Mouse (Mus musculus) intestine, postnatal 0 days (tissue): Measurements from ENCODE around the gene Pdrg1. TPM values are rescaled to one million over a fixed set of nuclear protein-coding genes. Genes with fewer than 3 reads are reported as not detected.

ENCODE experiments used
- ATAC-seq: fragments of 200-750 bp; cut with Nextera tagmentation; 2 replicates; pipeline ENCODE4 v1.8.0; 2017; ENCODE audit warnings: mild to moderate bottlenecking, moderate TSS enrichment, moderate library complexity
- H3K27ac ChIP-seq: fragments of 300-500 bp; sonication (generic); 2 replicates; pipeline ENCODE4 v1.5.1; 2014; ENCODE audit warnings: mild to moderate bottlenecking, low read depth, low read length, moderate library complexity
- H3K27me3 ChIP-seq: fragments of 300-500 bp; sonication (generic); replicated peaks from 2 replicates; pipeline ENCODE4 v1.6.1; 2014; ENCODE audit warnings: low read length, mixed read lengths; ENCODE audit not compliant: control insufficient read depth, insufficient read depth
- H3K36me3 ChIP-seq: fragments of 300-500 bp; sonication (generic); 2 replicates; pipeline ENCODE4 v1.6.1; 2014; ENCODE audit warnings: mild to moderate bottlenecking, moderate library complexity; ENCODE audit not compliant: control insufficient read depth, insufficient read depth
- H3K4me1 ChIP-seq: fragments of 300-500 bp; sonication (generic); replicated peaks from 2 replicates; pipeline ENCODE4 v1.6.1; 2014; ENCODE audit warnings: antibody characterized with exemption, low read length, mixed read lengths; ENCODE audit not compliant: control insufficient read depth, insufficient read depth
- H3K4me2 ChIP-seq: fragments of 300-500 bp; sonication (generic); replicated peaks from 2 replicates; pipeline ENCODE4 v1.6.1; 2014; ENCODE audit warnings: low read depth, mild to moderate bottlenecking, moderate library complexity
- H3K4me3 ChIP-seq: fragments of 300-500 bp; sonication (generic); 2 replicates; pipeline ENCODE4 v1.5.1; 2014; ENCODE audit warnings: low read depth, low read length
- H3K9ac ChIP-seq: fragments of 300-500 bp; sonication (generic); 2 replicates; pipeline ENCODE4 v1.6.1; 2014; ENCODE audit warnings: mild to moderate bottlenecking, low read depth, low read length
- H3K9me3 ChIP-seq: fragments of 300-500 bp; sonication (generic); 2 replicates; pipeline ENCODE4 v1.6.1; 2016; ENCODE audit warnings: mixed run types; ENCODE audit not compliant: control insufficient read depth
- CTCF ChIP-seq: sonication (generic); IDR thresholded peaks from 2 replicates; pipeline ENCODE4 v1.5.1; 2016; ENCODE audit warnings: low read depth, mild to moderate bottlenecking, control low read depth, antibody characterized with exemption, moderate library complexity
- WGBS: fragments of 180-500 bp; shearing (Covaris S2); extraction: QIAGEN DNeasy Blood & Tissue Kit; methylation state at CpG from one replicate; pipeline ENCODE4 v1.1.7; 2014; 5-methylcytosine and 5-hydroxymethylcytosine counted together
- polyA plus RNA-seq: library from polyadenylated mRNA; unstranded; fragments of >200 nt; fragmentation: Nextera tagmentation; extraction: Ambion mirVana; gene quantifications from 2 replicates; pipeline ENCODE4 v1.2.1, GENCODE M21; 2015

Pdrg1 gene
- 47.0 and 50.3 TPM in 2 replicates for polyA plus RNA-seq

DNA sequence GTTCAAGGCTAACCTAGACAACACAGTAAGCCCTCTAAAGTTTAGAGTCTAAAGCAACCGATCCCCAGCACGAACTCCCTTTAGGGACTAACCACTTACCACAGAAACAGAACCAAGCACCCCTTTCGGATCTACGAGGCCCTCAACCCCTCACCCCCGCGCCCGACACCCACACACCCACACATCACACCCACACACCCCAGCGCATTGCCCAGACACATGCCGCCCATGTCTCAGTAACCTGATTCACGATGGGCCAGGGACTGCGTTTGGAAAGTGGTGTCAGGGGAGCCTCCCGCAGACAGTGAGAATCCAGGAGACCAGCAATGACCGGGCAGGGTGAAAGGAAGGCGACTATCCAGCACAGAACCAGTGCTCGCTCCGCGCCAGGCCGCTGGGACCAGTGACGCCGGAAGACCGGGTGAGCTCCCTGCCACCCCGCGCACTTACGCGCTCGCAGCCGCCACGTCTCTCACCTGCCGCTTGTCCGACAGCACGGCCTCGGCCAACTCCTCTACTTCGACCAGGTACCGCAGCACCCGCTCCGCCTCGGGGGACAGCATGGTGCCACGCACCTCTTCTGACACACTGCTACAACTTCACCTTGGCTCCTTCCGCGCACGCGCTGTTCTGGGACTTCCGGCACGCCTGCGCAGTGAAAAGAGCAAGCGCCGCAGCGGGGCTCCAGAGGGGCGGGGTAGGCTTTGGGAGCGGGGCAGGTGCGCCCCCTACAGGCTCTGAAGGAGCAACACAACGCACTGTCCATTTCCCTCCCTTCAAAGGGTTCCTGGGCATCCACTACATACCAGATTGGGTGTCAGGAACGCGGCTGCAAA, at the start of gene Pdrg1:
Gene Pdrg1, minus strand, starts transcription at position 670 of the 836 bp plus-strand sequence.
- Histone ChIP-seq H3K27ac (no peak within 1 kb of the TSS), H3K27me3 (0 out of 2 replicates have a peak, but pooled peaks cover 5% of the 10 kb centered on the region), H3K36me3 (peaks cover 17% of the 10 kb centered on the region), H3K4me3 (peak within 1 kb of the TSS; percentile 66), H3K4me1 (peaks cover 7% of the 10 kb centered on the region), H3K4me2 (peak within 1 kb of the TSS; percentile 86), H3K9ac (peak within 1 kb of the TSS; percentile 68), H3K9me3 (no peaks in the 10 kb centered on the region)
- WGBS = 1% methylated on average over 53 of the region's 54 CpGs
- ATAC-seq = peak; percentile 93
- TF ChIP-seq CTCF = peak; percentile 98

DNA sequence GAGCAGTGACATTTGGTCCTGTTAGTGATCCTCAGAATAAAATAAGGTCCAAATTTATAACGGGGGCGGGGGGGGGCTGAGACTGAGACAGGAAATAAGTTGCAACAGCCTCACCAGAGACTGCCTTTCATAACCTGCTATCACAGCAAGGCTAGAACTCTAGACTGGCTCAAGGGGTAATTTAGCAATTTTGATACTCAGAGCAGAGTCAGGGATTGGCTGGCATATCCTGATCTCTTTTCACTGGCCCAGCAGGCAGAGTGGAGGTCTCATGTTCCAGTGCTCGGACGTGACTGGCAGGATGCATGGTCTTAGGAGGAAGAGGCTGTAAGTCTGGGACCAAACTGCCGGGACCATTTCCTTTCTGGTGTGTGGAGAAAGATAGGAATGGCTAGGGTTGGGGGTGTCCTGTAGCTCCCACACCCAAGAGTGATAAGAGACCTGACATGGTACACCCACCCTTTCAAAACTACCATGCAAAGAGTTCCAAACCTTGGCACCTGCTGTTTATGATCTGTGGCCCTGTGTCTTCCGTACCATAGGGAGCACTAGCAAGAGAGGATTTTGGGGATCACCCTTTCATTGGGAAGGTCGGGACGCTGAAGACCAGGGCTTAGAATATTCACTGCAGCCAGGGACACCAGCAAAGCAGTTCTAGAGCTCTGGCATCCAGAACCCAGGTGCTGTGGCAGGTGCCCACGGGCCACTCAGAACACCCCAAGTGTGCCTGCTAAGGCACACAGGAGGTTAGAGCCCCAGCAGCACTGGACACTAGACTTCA, 49.2 kb upstream of the Pdrg1 start:
- ATAC-seq = no peak
- Histone ChIP-seq H3K9ac (no peak overlapping the region), H3K27ac (no peak overlapping the region), H3K4me1 (no peaks in the 10 kb centered on the region), H3K27me3 (peaks cover 9% of the 10 kb centered on the region; the same call in 1 of the 2 replicates), H3K4me2 (no peak overlapping the region), H3K9me3 (no peaks in the 10 kb centered on the region), H3K4me3 (no peak overlapping the region), H3K36me3 (no peaks in the 10 kb centered on the region)
- WGBS = 73% methylated on average over 9 of the region's 9 CpGs
- TF ChIP-seq CTCF = no peak

DNA sequence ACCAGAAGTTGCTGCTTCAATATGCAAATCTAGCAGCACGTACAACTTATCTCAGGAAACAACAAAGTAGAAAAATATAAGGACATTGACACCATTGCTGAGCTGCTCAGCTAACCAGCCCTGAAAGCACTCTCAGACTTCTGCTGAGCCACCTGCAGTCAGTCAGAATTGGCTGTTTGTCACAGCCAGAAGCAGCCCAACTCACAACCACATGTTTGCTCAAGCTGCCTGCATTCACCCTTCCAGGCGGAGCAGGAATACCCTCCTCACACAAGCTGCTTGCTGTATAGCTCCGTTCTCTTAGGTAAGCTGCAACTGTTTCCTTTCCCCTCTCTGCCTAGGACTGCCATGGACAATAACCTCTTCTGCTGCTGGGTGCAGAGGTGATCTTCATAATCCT, 48.2 kb upstream of the Pdrg1 start:
- Histone ChIP-seq H3K27me3 (peaks cover 3% of the 10 kb centered on the region; the same call in 1 of the 2 replicates), H3K36me3 (no peaks in the 10 kb centered on the region), H3K4me2 (no peak overlapping the region), H3K4me3 (no peak overlapping the region), H3K9ac (no peak overlapping the region), H3K27ac (no peak overlapping the region), H3K9me3 (no peaks in the 10 kb centered on the region), H3K4me1 (no peaks in the 10 kb centered on the region)
- no peak for ATAC-seq
- no peak for TF ChIP-seq CTCF
- 35% methylated on average over 3 of the region's 3 CpGs for WGBS

DNA sequence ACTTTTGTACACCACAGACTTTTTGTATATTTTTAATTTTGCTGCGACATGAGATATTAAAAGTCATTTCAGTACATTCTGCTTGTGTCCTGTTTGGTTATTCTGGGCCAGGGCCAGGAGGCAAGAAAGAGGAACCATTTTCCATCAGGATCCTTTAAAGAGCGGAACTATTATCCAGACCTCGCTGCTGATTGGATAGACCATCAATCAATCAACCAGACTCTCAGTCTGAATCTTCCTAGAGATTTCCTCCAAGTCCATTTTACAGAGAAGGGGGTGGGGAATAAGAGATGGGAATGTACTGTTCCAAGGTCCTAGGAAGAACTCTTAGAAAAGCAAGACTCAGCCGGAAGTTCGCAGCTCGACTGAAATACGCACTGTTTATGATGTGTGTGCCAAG, 45.0 kb upstream of the Pdrg1 start:
- 85% methylated on average over 7 of the region's 7 CpGs for WGBS
- no peak overlapping the region for H3K4me2 ChIP-seq
- no peak overlapping the region for H3K9ac ChIP-seq
- no peaks in the 10 kb centered on the region; the same call in 1 of the 2 replicates for H3K27me3 ChIP-seq
- no peak overlapping the region for H3K4me3 ChIP-seq
- H3K27ac ChIP-seq = no peak overlapping the region
- ATAC-seq = no peak
- no peak for TF ChIP-seq CTCF
- no peaks in the 10 kb centered on the region for H3K4me1 ChIP-seq
- no peaks in the 10 kb centered on the region for H3K9me3 ChIP-seq
- no peaks in the 10 kb centered on the region for H3K36me3 ChIP-seq

DNA sequence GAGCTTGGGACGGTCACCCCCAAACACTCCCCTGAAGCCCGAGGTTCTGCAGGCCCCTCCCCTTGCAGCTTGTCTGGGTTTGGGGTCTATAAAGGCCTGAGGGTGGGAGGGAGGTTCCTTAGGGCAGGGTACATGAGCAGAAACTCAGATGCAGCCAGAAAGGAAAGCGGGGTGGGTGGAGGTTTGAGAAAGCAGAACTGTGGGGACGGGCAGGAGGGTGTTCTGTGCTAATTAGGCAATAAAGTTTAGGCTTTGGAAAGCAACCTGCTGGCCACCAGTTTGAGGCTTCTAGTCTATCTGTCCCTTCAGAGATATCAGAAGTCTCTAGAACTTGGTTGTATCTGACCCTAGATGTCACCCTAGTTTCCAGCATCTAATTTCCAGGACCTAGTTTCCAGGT, 43.1 kb upstream of the Pdrg1 start:
- Histone ChIP-seq H3K4me2 (no peak overlapping the region), H3K27me3 (no peaks in the 10 kb centered on the region; the same call in 1 of the 2 replicates), H3K27ac (no peak overlapping the region), H3K9me3 (no peaks in the 10 kb centered on the region), H3K4me1 (no peaks in the 10 kb centered on the region), H3K9ac (no peak overlapping the region), H3K4me3 (no peak overlapping the region), H3K36me3 (no peaks in the 10 kb centered on the region)
- TF ChIP-seq CTCF = no peak
- ATAC-seq = no peak
- 59% methylated on average over 4 of the region's 4 CpGs for WGBS

DNA sequence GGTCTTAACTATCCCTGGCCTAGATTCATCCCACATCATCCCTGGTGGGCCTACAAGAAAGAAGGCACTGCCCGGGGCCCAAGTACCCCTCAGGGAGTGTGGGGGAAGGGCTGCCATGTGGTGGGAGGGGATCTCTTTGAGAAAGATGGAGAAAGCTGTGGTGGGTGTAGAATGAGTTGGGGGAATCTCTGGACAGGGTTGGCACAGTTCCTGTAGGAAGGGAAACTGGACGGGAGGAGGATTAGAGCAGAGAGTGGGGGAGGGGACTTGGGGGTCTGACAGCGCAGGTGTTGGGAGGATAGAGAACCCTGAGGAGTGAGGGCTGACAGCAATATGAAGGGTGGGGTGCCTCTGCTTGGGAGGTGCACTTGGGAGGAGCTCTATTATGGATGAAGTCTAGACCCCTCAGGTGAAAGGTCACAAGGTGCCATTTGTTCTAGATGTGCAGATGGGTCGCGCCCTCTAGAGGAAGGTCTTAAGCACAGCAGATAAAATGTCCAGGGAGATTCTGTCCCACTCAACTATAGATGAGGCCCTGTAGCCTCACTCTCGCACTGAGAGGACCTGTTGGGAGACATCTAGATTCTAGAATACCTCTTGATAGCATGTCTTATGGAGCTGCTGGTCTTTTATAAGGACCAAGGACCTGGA, 40.2 kb upstream of the Pdrg1 start:
- Histone ChIP-seq H3K27me3 (peaks cover 14% of the 10 kb centered on the region), H3K9me3 (no peaks in the 10 kb centered on the region), H3K9ac (no peak overlapping the region), H3K4me3 (no peak overlapping the region), H3K4me2 (no peak overlapping the region), H3K27ac (no peak overlapping the region), H3K36me3 (no peaks in the 10 kb centered on the region), H3K4me1 (no peaks in the 10 kb centered on the region)
- ATAC-seq = no peak
- peak; percentile 45 for TF ChIP-seq CTCF
- WGBS = 50% methylated on average over 6 of the region's 6 CpGs
